7 mouse cellular contexts compared by ENCODE assay signal in genomic region chr12:113139908-113140615, GRCm38 (mm10). TPM values are rescaled to one million over a fixed set of nuclear protein-coding genes. Genes with fewer than 3 reads are reported as not detected.
DNase-seq lines count a peak whose midpoint lies in the region; ATAC-seq lines count a peak whose summit lies in the region.

TSS of gene Crip2 (plus strand) at chr12:113140236.

- peaks cover 48% of the 10 kb centered on the region for H3K4me1 ChIP-seq in intestine, embryonic 15.5 days (replicated peaks)

- under 1% methylated on average over 68 of the region's 68 CpGs for WGBS in intestine, embryonic 15.5 days

- H3K36me3 ChIP-seq in intestine, embryonic 15.5 days, result peaks cover 28% of the 10 kb centered on the region

- no peaks in the 10 kb centered on the region for H3K9me3 ChIP-seq in intestine, embryonic 15.5 days

- H3K4me3 ChIP-seq in intestine, embryonic 15.5 days (replicated peaks), result peak within 1 kb of the TSS; percentile 47

- peak within 1 kb of the TSS; percentile 88 for H3K4me2 ChIP-seq in intestine, embryonic 15.5 days (replicated peaks)

- peak within 1 kb of the TSS; percentile 35 for H3K9ac ChIP-seq in intestine, embryonic 15.5 days

- peak; percentile 91 for ATAC-seq in intestine, embryonic 15.5 days

- peak; percentile 78 for DNase-seq in adrenal gland, adult 8-10 months
- DNase-seq in embryo, embryonic 9.5 days (ENCODE audit: extremely low spot score), result peak; percentile 94
- DNase-seq in gastrocnemius, postnatal 4 days (ENCODE audit: low spot score in 2 of 2), result peak; percentile 81 to 89
- DNase-seq in left cerebral cortex, postnatal 14 days (ENCODE audit: low spot score in 2 of 2), result peak; percentile 94 to 98
- peak; percentile 94 for DNase-seq in mesoderm, embryonic 11.5 days (ENCODE audit: low read depth, low spot score)
- DNase-seq in spleen, adult 12 weeks (ENCODE audit: low spot score), result peak; percentile 83

- intact Hi-C loops in left cerebral cortex, postnatal 14 days (cut with DNase I), result no loop called here

- peak within 1 kb of the TSS; percentile 38 for H3K27ac ChIP-seq in intestine, embryonic 15.5 days

- peaks cover 16% of the 10 kb centered on the region; the same call in 1 of the 2 replicates for H3K27me3 ChIP-seq in intestine, embryonic 15.5 days (replicated peaks)

RNA-seq across cellular contexts. Expression of gene Crip2, which starts in this region (rescaled TPM):
- total RNA-seq in adrenal gland, adult 8-10 months (2022), result 10 to 100 TPM; 46.7 to 65.5 (median 58.4) TPM
- 100 to 1,000 TPM; 141 to 153 TPM for total RNA-seq in gastrocnemius, postnatal 4 days (2021)
- polyA plus RNA-seq in intestine, embryonic 15.5 days (2015; fragmentation: Nextera tagmentation; extraction: Ambion mirVana), result 122 and 130 TPM in 2 replicates
- 100 to 1,000 TPM; 199 to 200 TPM for total RNA-seq in left cerebral cortex, postnatal 14 days (2021)

Comparison
In these comparisons a context has a peak if more than half of its experiments do, and no peak if none do; other contexts are left out.
1. Peak in every context shown above with its lines: DNase-seq, ATAC-seq, H3K4me3 ChIP-seq and H3K27ac ChIP-seq.